Comparison of ENCODE assay signal across 20 mouse cellular contexts in the genomic region with DNA sequence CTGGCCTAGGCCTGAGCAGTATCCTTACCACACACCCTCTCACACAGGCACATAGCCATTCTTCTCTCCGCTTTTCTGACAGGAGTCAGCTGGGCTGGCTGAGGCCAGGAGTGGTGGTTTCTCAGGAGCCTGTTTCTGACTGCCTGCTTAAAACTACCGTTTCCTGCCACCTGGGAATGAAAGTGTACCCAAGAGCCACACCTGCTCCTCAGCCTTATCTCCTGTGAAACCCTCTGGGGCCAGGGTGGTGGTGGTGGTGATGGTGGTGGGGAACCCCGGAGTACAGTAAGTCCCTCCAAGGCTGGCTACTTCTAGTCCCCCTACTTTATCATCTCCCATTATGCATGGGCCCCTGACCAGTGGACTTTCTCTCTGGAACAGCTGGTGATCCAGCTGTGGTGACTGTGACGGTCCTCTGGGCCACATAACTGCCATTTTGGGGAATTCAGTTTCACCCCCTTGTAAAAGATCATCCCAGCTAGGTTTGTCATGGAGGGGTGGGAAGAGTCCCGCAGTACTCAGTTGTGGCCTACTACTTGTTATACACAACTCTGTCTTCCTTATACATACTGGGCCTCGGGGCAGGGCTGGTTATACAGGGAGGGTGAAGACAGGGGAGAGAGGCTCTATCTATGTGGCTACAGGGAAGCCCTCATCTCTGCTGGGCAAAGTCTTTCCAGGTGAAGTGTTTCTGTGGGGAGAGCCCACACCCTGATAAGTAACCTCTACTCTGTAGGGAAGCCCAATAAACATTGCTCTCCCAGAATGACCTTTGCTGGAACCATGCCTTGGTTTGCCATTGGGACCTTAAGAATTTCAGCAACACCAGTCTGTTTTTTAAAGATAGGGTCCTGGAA. TPM values are rescaled to one million over a fixed set of nuclear protein-coding genes. Genes with fewer than 3 reads are reported as not detected.
A peak's percentile ranks its signal among the peaks of the same experiment; 100 is the strongest.
DNase-seq lines count a peak whose midpoint lies in the region; ATAC-seq and TF ChIP-seq lines count a peak whose summit lies in the region.
"Had no signal": no experiment of that assay in that cellular context is flagged by ENCODE, and none has a peak within 500 bp of the region (broad histone marks: within the 10 kb centered on the region; RNA-seq: fewer than 3 reads in every experiment).

No protein-coding gene starts in this region.

- no peaks in the 10 kb centered on the region for H3K27me3 ChIP-seq in liver, embryonic 11.5 days (replicated peaks; ENCODE audit: control insufficient read depth, insufficient read depth, low read length)
- H3K27me3 ChIP-seq in liver, postnatal 0 days (ENCODE audit: insufficient read depth, low read length), result no peaks in the 10 kb centered on the region
- no peaks in the 10 kb centered on the region for H3K27me3 ChIP-seq in intestine, embryonic 15.5 days (replicated peaks)
- H3K27me3 ChIP-seq in forebrain, embryonic 10.5 days (ENCODE audit: poor library complexity, severe bottlenecking), result no peaks in the 10 kb centered on the region
- no peaks in the 10 kb centered on the region for H3K27me3 ChIP-seq in forebrain, embryonic 16.5 days (replicated peaks; ENCODE audit: control insufficient read depth, insufficient read depth, low read length)
- H3K27me3 ChIP-seq: hindbrain, embryonic 15.5 days; limb, embryonic 13.5 days; neural tube, embryonic 15.5 days had no signal

- no peak overlapping the region for H3K27ac ChIP-seq in liver, embryonic 11.5 days (ENCODE audit: low read depth, low read length)
- no peak overlapping the region for H3K27ac ChIP-seq in liver, postnatal 0 days (ENCODE audit: low read depth)
- no peak overlapping the region for H3K27ac ChIP-seq in intestine, embryonic 15.5 days
- no peak overlapping the region for H3K27ac ChIP-seq in forebrain, embryonic 10.5 days
- H3K27ac ChIP-seq in forebrain, embryonic 16.5 days (ENCODE audit: low read length), result no peak overlapping the region
- H3K27ac ChIP-seq: embryonic facial prominence, embryonic 10.5 days; hindbrain, embryonic 15.5 days; layer of hippocampus, adult 2 months; limb, embryonic 13.5 days; midbrain, embryonic 10.5 days; neural tube, embryonic 15.5 days had no signal

- H3K4me1 ChIP-seq in liver, embryonic 11.5 days (replicated peaks; ENCODE audit: control insufficient read depth, insufficient read depth, low read length), result peaks cover 12% of the 10 kb centered on the region
- peaks cover 5% of the 10 kb centered on the region for H3K4me1 ChIP-seq in liver, postnatal 0 days (ENCODE audit: insufficient read depth)
- H3K4me1 ChIP-seq in intestine, embryonic 15.5 days (replicated peaks), result peaks cover 4% of the 10 kb centered on the region; the same call in 1 of the 2 replicates
- H3K4me1 ChIP-seq in forebrain, embryonic 10.5 days, result no peaks in the 10 kb centered on the region
- H3K4me1 ChIP-seq in forebrain, embryonic 16.5 days (replicated peaks; ENCODE audit: control insufficient read depth, insufficient read depth, low read length), result no peaks in the 10 kb centered on the region
- H3K4me1 ChIP-seq: hindbrain, embryonic 15.5 days; midbrain, embryonic 10.5 days; neural tube, embryonic 15.5 days had no signal

- H3K9ac ChIP-seq in liver, embryonic 11.5 days (ENCODE audit: low read depth, low read length), result 0 out of 2 replicates have a peak overlapping the region, but pooled peaks have one; percentile 18
- no peak overlapping the region for H3K9ac ChIP-seq in liver, postnatal 0 days (replicated peaks)
- H3K9ac ChIP-seq in intestine, embryonic 15.5 days, result no peak overlapping the region
- no peak overlapping the region for H3K9ac ChIP-seq in forebrain, embryonic 16.5 days (replicated peaks; ENCODE audit: low read depth, low read length)
- H3K9ac ChIP-seq: hindbrain, embryonic 15.5 days; limb, embryonic 13.5 days; neural tube, embryonic 15.5 days had no signal

- H3K9me3 ChIP-seq in liver, embryonic 11.5 days (ENCODE audit: control insufficient read depth, low read length), result no peaks in the 10 kb centered on the region
- H3K9me3 ChIP-seq in liver, postnatal 0 days (ENCODE audit: low read length), result no peaks in the 10 kb centered on the region
- H3K9me3 ChIP-seq in intestine, embryonic 15.5 days, result no peaks in the 10 kb centered on the region
- no peaks in the 10 kb centered on the region for H3K9me3 ChIP-seq in forebrain, embryonic 10.5 days
- H3K9me3 ChIP-seq in forebrain, embryonic 16.5 days (ENCODE audit: control insufficient read depth, low read length), result no peaks in the 10 kb centered on the region
- H3K9me3 ChIP-seq: embryonic facial prominence, embryonic 10.5 days; hindbrain, embryonic 15.5 days; limb, embryonic 13.5 days; midbrain, embryonic 10.5 days; neural tube, embryonic 15.5 days had no signal

- no peak for TF ChIP-seq EP300 in liver, postnatal 0 days (IDR thresholded peaks at IDR 0.05; ENCODE audit: low read depth)

- H3K4me3 ChIP-seq in liver, embryonic 11.5 days (ENCODE audit: low read depth, low read length), result no peak overlapping the region
- no peak overlapping the region for H3K4me3 ChIP-seq in liver, postnatal 0 days (ENCODE audit: low read depth, low read length)
- H3K4me3 ChIP-seq in intestine, embryonic 15.5 days (replicated peaks), result no peak overlapping the region
- H3K4me3 ChIP-seq in forebrain, embryonic 10.5 days, result no peak overlapping the region
- H3K4me3 ChIP-seq in forebrain, embryonic 16.5 days (replicated peaks; ENCODE audit: low read length), result no peak overlapping the region
- H3K4me3 ChIP-seq: embryonic facial prominence, embryonic 10.5 days; hindbrain, embryonic 15.5 days; layer of hippocampus, adult 2 months; limb, embryonic 13.5 days; midbrain, embryonic 10.5 days; neural tube, embryonic 15.5 days had no signal

- WGBS in liver, embryonic 11.5 days, result 72% methylated on average over 6 of the region's 6 CpGs
- 63% methylated on average over 6 of the region's 6 CpGs for WGBS in liver, postnatal 0 days (ENCODE audit: insufficient replicate concordance)
- WGBS in intestine, embryonic 15.5 days, result 68% methylated on average over 6 of the region's 6 CpGs
- WGBS in forebrain, embryonic 10.5 days, result 86% methylated on average over 6 of the region's 6 CpGs
- WGBS in forebrain, embryonic 16.5 days, result 87% methylated on average over 6 of the region's 6 CpGs

- ATAC-seq in liver, embryonic 11.5 days (replicated peaks; ENCODE audit: low FRiP score), result peak; percentile 56
- no peak; the same call in 1 of the 2 replicates for ATAC-seq in liver, postnatal 0 days
- peak; percentile 69 for ATAC-seq in intestine, embryonic 15.5 days
- ATAC-seq in megakaryocyte-erythroid progenitor cell, adult 5-6 weeks (replicated peaks; ENCODE audit: low FRiP score, low TSS enrichment, poor library complexity, severe bottlenecking), result peak; percentile 71
- ATAC-seq in forebrain, embryonic 16.5 days, result no peak
- ATAC-seq: CD4-positive, CD25-positive, alpha-beta regulatory T cell, adult 4 months; lung, postnatal 0 days had no signal

- TF ChIP-seq CTCF in liver, postnatal 0 days (IDR thresholded peaks at IDR 0.05; ENCODE audit: low read depth), result no peak

- peaks cover 16% of the 10 kb centered on the region for H3K36me3 ChIP-seq in liver, embryonic 11.5 days (ENCODE audit: control insufficient read depth, insufficient read depth, low read length)
- peaks cover 16% of the 10 kb centered on the region; the same call in 1 of the 2 replicates for H3K36me3 ChIP-seq in liver, postnatal 0 days (replicated peaks; ENCODE audit: insufficient read depth, low read length)
- H3K36me3 ChIP-seq in intestine, embryonic 15.5 days, result no peaks in the 10 kb centered on the region
- H3K36me3 ChIP-seq in forebrain, embryonic 10.5 days (replicated peaks), result peaks cover 29% of the 10 kb centered on the region
- H3K36me3 ChIP-seq in forebrain, embryonic 16.5 days (ENCODE audit: control insufficient read depth, insufficient read depth), result peaks cover 3% of the 10 kb centered on the region; the same call in 1 of the 2 replicates

- no peak for DNase-seq in liver, embryonic 11.5 days (ENCODE audit: low spot score)
- DNase-seq in liver, postnatal 0 days, result no peak
- DNase-seq in thymus, postnatal 14 days, result peak; percentile 86
- DNase-seq in cerebellum, adult 18-20 months, result no peak
- DNase-seq in forebrain, embryonic 10.5 days (ENCODE audit: extremely low spot score, low spot score), result no peak
- DNase-seq: adrenal gland, postnatal 25 days; cerebellum, postnatal 14 days; heart, adult 11 months; kidney, adult 9 months had no signal

- H3K4me2 ChIP-seq in liver, embryonic 11.5 days, result no peak overlapping the region
- no peak overlapping the region for H3K4me2 ChIP-seq in liver, postnatal 0 days (ENCODE audit: low read depth, low read length)
- H3K4me2 ChIP-seq in intestine, embryonic 15.5 days (replicated peaks), result no peak overlapping the region
- H3K4me2 ChIP-seq in forebrain, embryonic 16.5 days (ENCODE audit: low read length), result no peak overlapping the region
- H3K4me2 ChIP-seq: hindbrain, embryonic 15.5 days; limb, embryonic 13.5 days; neural tube, embryonic 15.5 days had no signal

RNA-seq across cellular contexts. Expression of a gene that starts 14.0 kb away (rescaled TPM):
- polyA plus RNA-seq in liver, embryonic 11.5 days (2014; fragmentation: Nextera tagmentation; extraction: Ambion mirVana), result 48.2 and 51.5 TPM in 2 replicates
- 24.6 and 24.7 TPM in 2 replicates for polyA plus RNA-seq in liver, postnatal 0 days (2015; fragmentation: Nextera tagmentation; extraction: Ambion mirVana)
- 20.9 and 21.0 TPM in 2 replicates for polyA plus RNA-seq in intestine, embryonic 15.5 days (2015; fragmentation: Nextera tagmentation; extraction: Ambion mirVana)
- 55.4 TPM in 2 replicates for total RNA-seq in megakaryocyte-erythroid progenitor cell, adult 5-6 weeks (2014; fragmentation: Nextera tagmentation)
- total RNA-seq in megakaryocyte-erythroid progenitor cell, adult 5-6 weeks (2017), result 23.7 and 25.8 TPM in 2 replicates
- 17.3 and 19.3 TPM in 2 replicates for polyA plus RNA-seq in forebrain, embryonic 10.5 days (2016; fragmentation: Nextera tagmentation; extraction: Ambion mirVana)
- 26.8 and 29.6 TPM in 2 replicates for polyA plus RNA-seq in forebrain, embryonic 16.5 days (2015; fragmentation: Nextera tagmentation; extraction: Ambion mirVana)

Comparison
In these comparisons a context has a peak if more than half of its experiments do, and no peak if none do; other contexts are left out.
1. ATAC-seq: peak in liver, embryonic 11.5 days (single experiment), intestine, embryonic 15.5 days (single experiment) and megakaryocyte-erythroid progenitor cell, adult 5-6 weeks (single experiment); none in liver, postnatal 0 days (single experiment) and forebrain, embryonic 16.5 days (single experiment).